Mouse (Mus musculus) embryonic facial prominence, embryonic 12.5 days (tissue): ENCODE results near the gene Acvr1. TPM values are rescaled to one million over a fixed set of nuclear protein-coding genes. Genes with fewer than 3 reads are reported as not detected.

Experiments
- ATAC-seq: fragments of 200-750 bp; cut with Nextera tagmentation; 2 replicates; pipeline ENCODE4 v1.8.0; 2017; ENCODE audit not compliant: insufficient number of reproducible peaks, insufficient read depth, low FRiP score, low TSS enrichment
- H3K27ac ChIP-seq: fragments of 300-500 bp; sonication (generic); 2 replicates; pipeline ENCODE4 v1.5.1; 2016; ENCODE audit warnings: mild to moderate bottlenecking
- H3K27me3 ChIP-seq: fragments of 300-500 bp; sonication (generic); 2 replicates; pipeline ENCODE4 v1.6.1; 2016; ENCODE audit warnings: mild to moderate bottlenecking, moderate library complexity
- H3K36me3 ChIP-seq: fragments of 300-500 bp; sonication (generic); 2 replicates; pipeline ENCODE4 v1.6.1; 2016; ENCODE audit warnings: mild to moderate bottlenecking
- H3K4me1 ChIP-seq: fragments of 300-500 bp; sonication (generic); 2 replicates; pipeline ENCODE4 v1.6.1; 2016
- H3K4me2 ChIP-seq: fragments of 300-500 bp; sonication (generic); replicated peaks from 2 replicates; pipeline ENCODE4 v1.6.1; 2016; ENCODE audit warnings: mild to moderate bottlenecking, moderate library complexity
- H3K4me3 ChIP-seq: fragments of 300-500 bp; sonication (generic); 2 replicates; pipeline ENCODE4 v1.5.1; 2016; ENCODE audit warnings: mild to moderate bottlenecking
- H3K9ac ChIP-seq: fragments of 300-500 bp; sonication (generic); 2 replicates; pipeline ENCODE4 v1.6.1; 2016; ENCODE audit warnings: mild to moderate bottlenecking, moderate library complexity
- H3K9me3 ChIP-seq: fragments of 300-500 bp; sonication (generic); 2 replicates; pipeline ENCODE4 v1.6.1; 2016; ENCODE audit warnings: mild to moderate bottlenecking, moderate library complexity
- WGBS: fragments of 180-500 bp; shearing (Covaris S2); methylation state at CpG from one replicate; pipeline ENCODE4 v1.1.7; 2016; 5-methylcytosine and 5-hydroxymethylcytosine counted together
- polyA plus RNA-seq: library from polyadenylated mRNA; unstranded; fragments of >200 nt; fragmentation: Nextera tagmentation; extraction: Ambion mirVana; gene quantifications from 2 replicates; pipeline ENCODE4 v1.2.1, GENCODE M21; 2016

The Acvr1 gene
- polyA plus RNA-seq, 1 experiment from 2014 or later: 7.9 TPM

DNA sequence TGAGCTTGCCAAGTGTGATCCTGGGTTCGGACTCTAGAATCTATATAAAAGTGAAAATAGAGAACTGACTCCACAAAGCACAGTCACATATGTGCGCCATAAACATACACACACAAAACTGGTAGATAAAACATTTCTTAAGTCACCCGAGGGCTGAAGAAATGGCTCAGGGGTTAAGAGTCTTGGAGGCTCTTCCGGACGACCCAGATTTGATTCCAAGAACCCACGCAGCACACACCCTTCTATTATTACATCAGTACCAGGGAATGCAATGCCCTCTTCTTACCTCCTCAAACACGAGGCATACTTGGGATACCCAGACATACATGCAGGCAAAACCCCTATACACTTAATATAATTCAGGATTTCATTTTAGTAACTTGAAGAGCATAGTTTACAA is 97.1 kb downstream of the Acvr1 start, which contains the start of gene Gm17409:
Gene Gm17409 (plus strand): TSS at position 301 of the 400 bp plus-strand sequence.
- H3K9ac ChIP-seq: no peak within 1 kb of the TSS
- H3K27ac ChIP-seq: no peak within 1 kb of the TSS
- ATAC-seq: no peak
- no peaks in the 10 kb centered on the region for H3K4me1 ChIP-seq
- peaks cover 58% of the 10 kb centered on the region for H3K36me3 ChIP-seq
- H3K9me3 ChIP-seq: no peaks in the 10 kb centered on the region
- H3K4me2 ChIP-seq: no peak within 1 kb of the TSS
- no peaks in the 10 kb centered on the region for H3K27me3 ChIP-seq
- WGBS: 89% methylated on average over 7 of the region's 7 CpGs
- H3K4me3 ChIP-seq: no peak within 1 kb of the TSS

DNA sequence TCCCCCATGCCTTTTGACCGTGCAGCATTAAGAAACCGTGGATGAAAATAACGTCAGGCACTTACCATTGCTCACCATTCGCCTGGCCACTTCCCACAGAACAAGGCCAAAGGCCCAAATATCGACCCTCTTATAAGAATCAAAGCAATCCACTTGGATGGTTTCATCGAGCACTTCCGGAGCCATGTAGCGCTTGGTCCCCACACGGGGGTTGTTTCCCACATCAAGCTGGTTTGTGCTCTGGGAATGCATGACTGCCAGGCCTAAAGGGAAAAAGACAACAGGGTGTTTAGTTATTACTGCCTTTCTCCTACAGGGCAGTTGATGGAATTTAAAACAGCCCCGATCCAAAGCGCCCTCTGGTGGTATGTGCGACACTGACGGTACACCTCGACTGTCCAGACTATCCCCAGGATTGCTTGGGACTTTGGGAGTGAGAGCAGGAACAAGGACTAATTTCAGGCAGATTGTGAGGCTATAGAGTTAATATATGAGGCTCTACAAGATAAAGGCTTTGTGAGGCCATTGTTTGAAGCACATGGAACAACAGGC is 108.1 kb downstream of the Acvr1 start:
- Histone ChIP-seq H3K9ac (no peak overlapping the region), H3K27me3 (no peaks in the 10 kb centered on the region), H3K4me3 (no peak overlapping the region), H3K4me2 (no peak overlapping the region), H3K36me3 (peaks cover 49% of the 10 kb centered on the region), H3K9me3 (no peaks in the 10 kb centered on the region), H3K4me1 (no peaks in the 10 kb centered on the region), H3K27ac (no peak overlapping the region)
- ATAC-seq: no peak
- WGBS: 85% methylated on average over 14 of the region's 14 CpGs

DNA sequence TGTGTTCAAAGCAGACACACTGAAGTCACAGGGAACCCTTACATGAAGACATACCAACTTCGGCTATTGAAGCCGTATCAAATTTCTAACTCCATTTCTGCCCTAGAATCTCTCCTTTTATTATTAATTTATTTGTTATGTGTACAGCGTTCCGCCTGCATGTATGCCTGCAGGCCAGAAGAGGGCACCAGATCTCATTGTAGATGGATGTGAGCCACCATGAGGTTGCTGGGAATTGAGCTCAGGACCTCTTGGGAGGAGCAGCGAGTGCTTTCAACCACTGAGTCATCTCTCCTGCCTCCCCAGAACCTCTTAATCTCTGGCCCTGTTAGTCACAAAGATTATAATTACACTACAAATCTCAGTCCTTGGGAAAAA is 109.5 kb downstream of the Acvr1 start:
- H3K9me3 ChIP-seq: no peaks in the 10 kb centered on the region
- no peak overlapping the region for H3K27ac ChIP-seq
- H3K4me3 ChIP-seq: no peak overlapping the region
- no peaks in the 10 kb centered on the region for H3K4me1 ChIP-seq
- no peaks in the 10 kb centered on the region for H3K27me3 ChIP-seq
- 92% methylated on average over 5 of the region's 5 CpGs for WGBS
- no peak overlapping the region for H3K4me2 ChIP-seq
- peaks cover 38% of the 10 kb centered on the region for H3K36me3 ChIP-seq
- no peak for ATAC-seq
- no peak overlapping the region for H3K9ac ChIP-seq

DNA sequence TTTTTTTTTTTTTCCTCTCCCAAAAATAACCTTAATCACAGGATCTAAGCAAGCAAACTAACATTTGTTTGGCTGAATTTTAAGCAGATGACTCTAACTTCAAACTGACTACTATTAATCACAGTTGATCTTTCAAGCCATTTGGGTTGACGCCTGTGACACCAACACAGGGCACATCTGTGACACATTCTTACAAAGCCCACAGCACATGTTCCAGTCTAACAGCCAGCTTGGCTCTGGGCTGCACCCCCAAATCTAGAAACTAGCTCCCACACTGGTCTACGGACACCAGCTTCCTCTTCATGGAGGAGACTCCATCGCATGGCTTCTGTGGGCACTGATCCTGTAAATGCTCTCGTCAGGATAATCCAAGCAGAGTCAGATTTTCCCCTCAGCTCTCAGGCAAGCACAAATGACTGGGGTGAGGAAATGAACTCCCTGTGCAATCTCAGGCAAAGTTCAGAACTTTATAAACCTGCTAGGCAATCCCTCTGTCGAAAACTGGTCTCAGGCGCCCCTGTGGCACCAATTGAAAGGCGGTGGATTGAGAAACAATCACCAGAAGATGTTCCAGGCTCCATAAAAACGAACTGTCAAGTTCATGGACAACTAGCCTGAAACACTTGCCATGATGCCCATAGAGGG is 110.0 kb downstream of the Acvr1 start:
- 95% methylated on average over 8 of the region's 8 CpGs for WGBS
- no peak overlapping the region for H3K27ac ChIP-seq
- no peaks in the 10 kb centered on the region for H3K9me3 ChIP-seq
- no peak for ATAC-seq
- no peaks in the 10 kb centered on the region for H3K27me3 ChIP-seq
- peaks cover 32% of the 10 kb centered on the region for H3K36me3 ChIP-seq
- H3K4me3 ChIP-seq: no peak overlapping the region
- H3K4me2 ChIP-seq: no peak overlapping the region
- no peak overlapping the region for H3K9ac ChIP-seq
- no peaks in the 10 kb centered on the region for H3K4me1 ChIP-seq

DNA sequence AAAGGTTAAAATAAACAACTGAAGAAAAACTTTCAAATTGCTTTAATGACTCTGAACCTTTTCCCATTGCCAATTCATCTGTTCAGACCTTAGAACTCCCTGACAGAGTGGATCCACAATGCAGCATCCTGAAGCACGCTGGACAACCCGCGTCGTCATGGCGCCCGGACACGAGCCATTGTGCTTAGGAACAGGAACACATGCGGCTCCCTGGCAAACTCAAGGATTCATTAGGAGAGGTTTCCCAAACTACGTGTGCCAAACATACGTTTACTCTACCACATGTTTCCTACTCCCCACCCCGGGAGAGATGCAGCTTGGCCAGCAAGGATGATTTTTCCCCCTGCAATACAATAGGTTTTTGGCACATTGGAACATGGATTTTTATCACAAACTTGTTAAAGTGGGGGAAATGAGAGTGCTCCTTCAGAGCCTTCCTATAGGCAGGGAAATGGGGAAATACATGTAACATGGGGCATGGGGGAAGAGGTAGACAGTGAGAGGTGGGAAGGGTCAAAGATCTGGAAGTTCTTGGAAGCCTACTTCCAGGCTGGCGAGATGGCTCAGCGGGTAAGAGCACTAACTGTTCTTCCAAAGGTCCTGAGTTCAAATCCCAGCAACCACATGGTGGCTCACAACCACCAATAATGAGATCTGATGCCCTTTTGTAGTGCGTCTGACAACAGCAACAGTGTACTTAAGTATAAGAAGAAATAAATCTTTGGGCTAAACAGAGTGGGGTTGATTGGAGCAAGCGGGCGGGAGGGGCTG is 112.7 kb downstream of the Acvr1 start:
- no peaks in the 10 kb centered on the region for H3K9me3 ChIP-seq
- no peak overlapping the region for H3K9ac ChIP-seq
- no peak overlapping the region for H3K4me2 ChIP-seq
- WGBS: 86% methylated on average over 16 of the region's 16 CpGs
- H3K27ac ChIP-seq: no peak overlapping the region
- ATAC-seq: no peak
- no peaks in the 10 kb centered on the region for H3K4me1 ChIP-seq
- no peaks in the 10 kb centered on the region for H3K27me3 ChIP-seq
- no peak overlapping the region for H3K4me3 ChIP-seq
- peaks cover 28% of the 10 kb centered on the region for H3K36me3 ChIP-seq

DNA sequence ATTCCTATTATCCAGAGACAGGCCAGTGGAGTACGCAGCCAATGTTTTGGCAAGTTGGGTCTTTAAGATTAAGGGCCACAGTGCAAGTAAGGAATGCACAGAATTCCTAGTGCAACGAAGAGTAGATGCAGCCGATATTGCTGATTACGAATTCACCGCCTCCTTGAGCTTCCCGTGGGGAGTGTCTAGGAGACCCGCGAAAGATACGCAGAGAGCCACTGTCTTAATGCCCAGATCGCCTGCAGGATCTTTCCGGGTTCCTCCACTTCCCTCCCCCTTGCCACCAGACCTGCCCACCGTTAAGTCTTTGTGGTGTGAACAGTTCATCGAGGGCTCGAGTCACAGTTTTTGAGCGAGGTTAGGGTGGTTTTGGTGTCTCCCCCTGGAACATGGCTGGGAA is 120.0 kb downstream of the Acvr1 start:
- no peaks in the 10 kb centered on the region for H3K9me3 ChIP-seq
- no peaks in the 10 kb centered on the region for H3K4me1 ChIP-seq
- no peak overlapping the region for H3K9ac ChIP-seq
- 94% methylated on average over 15 of the region's 15 CpGs for WGBS
- no peak overlapping the region for H3K4me2 ChIP-seq
- H3K27ac ChIP-seq: no peak overlapping the region
- H3K36me3 ChIP-seq: peaks cover 20% of the 10 kb centered on the region
- ATAC-seq: no peak
- H3K4me3 ChIP-seq: no peak overlapping the region
- H3K27me3 ChIP-seq: no peaks in the 10 kb centered on the region

DNA sequence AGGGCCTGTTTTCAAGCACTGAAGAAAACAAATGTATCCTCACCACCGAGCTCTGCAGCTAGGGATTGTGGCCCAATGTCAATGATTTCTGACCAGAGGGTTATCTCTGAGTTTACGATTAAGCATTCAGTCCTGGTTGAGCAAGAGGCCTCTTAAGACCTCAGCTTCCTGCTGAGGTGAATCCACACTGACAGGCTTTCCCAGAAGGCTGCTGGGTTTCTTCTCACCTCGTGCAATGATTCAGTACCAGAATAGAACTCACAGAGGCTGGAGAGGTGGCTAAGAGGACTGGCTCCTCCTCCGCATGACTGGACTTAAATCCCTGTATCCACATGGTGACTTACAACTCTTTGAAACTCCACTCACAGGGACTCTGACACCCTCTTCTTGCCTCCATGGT is 123.8 kb downstream of the Acvr1 start:
- H3K9me3 ChIP-seq: no peaks in the 10 kb centered on the region
- 86% methylated on average over 4 of the region's 4 CpGs for WGBS
- H3K36me3 ChIP-seq: peaks cover 27% of the 10 kb centered on the region
- no peak overlapping the region for H3K4me3 ChIP-seq
- H3K4me2 ChIP-seq: no peak overlapping the region
- ATAC-seq: no peak
- no peaks in the 10 kb centered on the region for H3K4me1 ChIP-seq
- no peaks in the 10 kb centered on the region for H3K27me3 ChIP-seq
- H3K9ac ChIP-seq: no peak overlapping the region
- H3K27ac ChIP-seq: no peak overlapping the region

DNA sequence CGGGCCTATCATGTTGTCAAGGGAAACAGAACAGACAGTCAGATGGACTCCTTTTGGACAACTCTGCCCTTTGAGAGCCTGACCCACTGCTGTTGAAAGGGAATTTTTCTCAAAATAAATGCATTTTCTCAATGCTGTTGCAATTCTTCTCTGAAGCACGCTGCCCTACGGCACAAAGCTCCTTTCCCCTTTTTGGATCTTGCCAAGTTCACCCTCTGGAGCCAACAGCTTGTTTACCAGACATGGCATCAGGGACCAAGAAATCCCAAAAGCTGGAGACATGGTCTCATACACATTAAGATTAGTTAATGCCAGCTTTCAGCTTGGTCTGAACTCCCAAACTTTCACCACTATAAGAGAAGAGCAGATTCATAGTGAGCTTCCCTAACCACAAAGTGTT is 130.0 kb downstream of the Acvr1 start:
- H3K4me3 ChIP-seq: no peak overlapping the region
- no peaks in the 10 kb centered on the region for H3K4me1 ChIP-seq
- H3K27me3 ChIP-seq: no peaks in the 10 kb centered on the region
- no peak overlapping the region for H3K4me2 ChIP-seq
- H3K27ac ChIP-seq: no peak overlapping the region
- no peak for ATAC-seq
- peaks cover 12% of the 10 kb centered on the region; the same call in 1 of the 2 replicates for H3K36me3 ChIP-seq
- no peak overlapping the region for H3K9ac ChIP-seq
- no peaks in the 10 kb centered on the region for H3K9me3 ChIP-seq
- WGBS: 91% methylated on average over 3 of the region's 3 CpGs

DNA sequence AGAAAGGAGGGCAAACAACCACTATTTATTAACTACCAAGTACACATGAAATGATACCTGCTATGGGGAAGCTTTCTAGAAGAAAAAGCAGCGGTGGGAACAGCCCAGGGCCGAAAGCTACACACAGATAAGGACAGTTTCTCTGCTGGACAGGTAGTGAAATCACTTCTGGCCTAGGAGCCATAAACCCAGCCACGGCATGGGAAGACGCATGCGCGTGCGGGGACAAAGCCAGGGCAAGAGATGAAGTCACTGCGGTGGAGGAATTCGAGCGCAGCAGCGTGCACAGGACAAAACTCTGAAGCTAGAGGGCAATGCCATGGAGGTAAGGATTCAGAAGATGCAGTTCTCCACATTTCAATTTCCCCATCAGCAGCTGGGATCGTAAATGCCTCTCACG is 131.4 kb downstream of the Acvr1 start:
- 93% methylated on average over 13 of the region's 13 CpGs for WGBS

DNA sequence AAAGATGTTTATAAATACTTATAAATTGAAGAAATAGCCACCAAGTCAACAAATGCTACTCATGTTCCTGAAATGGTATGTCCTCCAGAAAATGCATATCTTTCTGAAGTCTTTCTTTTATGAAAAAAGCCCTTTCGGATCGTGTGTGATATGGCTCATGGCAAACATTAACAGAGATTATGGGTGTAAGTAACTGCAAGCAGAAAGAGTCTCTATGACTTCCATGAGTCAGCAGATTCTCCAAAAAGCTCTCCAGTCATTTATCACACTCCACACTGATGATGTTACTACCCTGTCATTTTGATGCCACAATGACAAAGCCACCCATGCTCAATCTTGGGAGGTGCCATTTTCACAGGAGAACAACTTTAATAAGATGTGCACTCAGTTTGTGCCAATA is 132.5 kb downstream of the Acvr1 start:
- 94% methylated on average over 2 of the region's 2 CpGs for WGBS
- peaks cover 11% of the 10 kb centered on the region; the same call in 1 of the 2 replicates for H3K36me3 ChIP-seq
- no peaks in the 10 kb centered on the region for H3K27me3 ChIP-seq
- no peak overlapping the region for H3K4me2 ChIP-seq
- no peak overlapping the region for H3K27ac ChIP-seq
- no peak overlapping the region for H3K9ac ChIP-seq
- no peak overlapping the region for H3K4me3 ChIP-seq
- no peaks in the 10 kb centered on the region for H3K4me1 ChIP-seq
- ATAC-seq: no peak
- H3K9me3 ChIP-seq: no peaks in the 10 kb centered on the region

More for the DNA sequence above, 131.4 kb downstream of the Acvr1 start:
- Histone ChIP-seq H3K4me1 (no peaks in the 10 kb centered on the region), H3K4me3 (no peak overlapping the region), H3K27ac (no peak overlapping the region), H3K9ac (no peak overlapping the region), H3K4me2 (no peak overlapping the region), H3K36me3 (peaks cover 12% of the 10 kb centered on the region; the same call in 1 of the 2 replicates), H3K9me3 (no peaks in the 10 kb centered on the region), H3K27me3 (no peaks in the 10 kb centered on the region)
- no peak for ATAC-seq

DNA sequence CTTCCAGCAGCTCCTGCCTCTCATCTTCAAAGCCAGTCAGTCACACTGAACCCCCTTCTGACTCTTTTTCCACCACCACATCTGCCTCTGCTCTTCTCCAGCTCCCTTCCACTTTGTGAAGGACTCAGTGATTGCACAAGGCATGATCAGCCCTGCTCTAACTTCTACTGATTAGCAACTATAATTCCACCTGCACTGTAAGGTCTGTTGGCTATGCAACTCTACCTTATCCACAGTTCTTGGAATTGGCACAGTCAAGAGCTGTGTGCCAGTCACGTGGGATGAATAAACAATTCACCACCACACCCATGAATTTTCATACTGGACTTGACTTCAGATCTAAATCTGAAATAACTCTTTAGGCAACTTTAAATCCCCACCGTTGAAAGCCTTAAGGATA is 133.6 kb downstream of the Acvr1 start:
- ATAC-seq: no peak
- H3K9ac ChIP-seq: no peak overlapping the region
- H3K27me3 ChIP-seq: no peaks in the 10 kb centered on the region
- H3K4me3 ChIP-seq: no peak overlapping the region
- H3K27ac ChIP-seq: no peak overlapping the region
- no peaks in the 10 kb centered on the region for H3K9me3 ChIP-seq
- no peaks in the 10 kb centered on the region for H3K4me1 ChIP-seq
- H3K4me2 ChIP-seq: no peak overlapping the region
- H3K36me3 ChIP-seq: 0 out of 2 replicates have a peak, but pooled peaks cover 3% of the 10 kb centered on the region
- 84% methylated on average over 2 of the region's 2 CpGs for WGBS

DNA sequence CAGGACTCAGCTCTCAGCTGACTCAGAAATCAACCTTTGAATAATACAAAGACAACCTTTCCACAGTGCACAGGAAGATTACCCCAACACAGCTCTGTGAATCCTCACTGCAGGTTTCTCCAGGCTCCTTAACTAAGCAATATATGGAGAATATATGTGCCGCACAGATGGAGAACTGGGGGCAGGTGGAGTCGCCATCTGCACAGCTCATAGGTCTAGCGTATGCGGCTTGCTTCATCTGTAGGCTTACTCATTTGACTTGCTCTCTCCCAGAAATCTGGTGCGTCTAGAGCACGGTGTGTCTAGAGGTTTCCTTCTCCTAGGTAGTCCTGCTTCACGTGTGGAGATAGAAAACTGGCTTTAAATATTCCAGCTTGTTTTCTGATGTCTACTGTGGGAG is 134.7 kb downstream of the Acvr1 start:
- Histone ChIP-seq H3K36me3 (0 out of 2 replicates have a peak, but pooled peaks cover 3% of the 10 kb centered on the region), H3K9me3 (no peaks in the 10 kb centered on the region)

More for the DNA sequence above, 134.7 kb downstream of the Acvr1 start:
- 96% methylated on average over 7 of the region's 7 CpGs for WGBS
- Histone ChIP-seq H3K27ac (no peak overlapping the region), H3K4me2 (no peak overlapping the region), H3K27me3 (no peaks in the 10 kb centered on the region), H3K4me3 (no peak overlapping the region), H3K9ac (no peak overlapping the region), H3K4me1 (no peaks in the 10 kb centered on the region)
- no peak for ATAC-seq
